Mouse (Mus musculus) stomach, postnatal 0 days (tissue): ENCODE measurements at regions not wholly inside any gene's neighbourhood (a gene's known extent, or its start where the extent isn't known, plus 50 kb on each side); places are given as distances from the start of the nearest gene placed in this dataset.

Experiments used
- ATAC-seq: fragments of 200-750 bp; cut with Nextera tagmentation; 2 replicates; pipeline ENCODE4 v1.8.0; 2017; ENCODE audit not compliant: low FRiP score, low TSS enrichment
- DNase-seq: peaks from one replicate; pipeline ENCODE4 v3.0.0-alpha.2; 2016; ENCODE audit warnings: low spot score
- H3K27ac ChIP-seq: fragments of 300-500 bp; sonication (generic); replicated peaks from 2 replicates; pipeline ENCODE4 v1.5.1; 2014; ENCODE audit warnings: mild to moderate bottlenecking, control low read depth
- H3K27me3 ChIP-seq: fragments of 300-500 bp; sonication (generic); 2 replicates; pipeline ENCODE4 v1.6.1; 2014; ENCODE audit warnings: low read length; ENCODE audit not compliant: control insufficient read depth, insufficient read depth
- H3K36me3 ChIP-seq: fragments of 300-500 bp; sonication (generic); 2 replicates; pipeline ENCODE4 v1.6.1; 2014; ENCODE audit warnings: low read length, mixed read lengths; ENCODE audit not compliant: control insufficient read depth, insufficient read depth
- H3K4me1 ChIP-seq: fragments of 300-500 bp; sonication (generic); replicated peaks from 2 replicates; pipeline ENCODE4 v1.6.1; 2014; ENCODE audit warnings: antibody characterized with exemption; ENCODE audit not compliant: control insufficient read depth, insufficient read depth
- H3K4me2 ChIP-seq: fragments of 300-500 bp; sonication (generic); replicated peaks from 2 replicates; pipeline ENCODE4 v1.6.1; 2014; ENCODE audit warnings: low read depth, mild to moderate bottlenecking, control low read depth, moderate library complexity
- H3K4me3 ChIP-seq: fragments of 300-500 bp; sonication (generic); 2 replicates; pipeline ENCODE4 v1.5.1; 2014; ENCODE audit warnings: low read depth, low read length, control low read depth
- H3K9ac ChIP-seq: fragments of 300-500 bp; sonication (generic); 2 replicates; pipeline ENCODE4 v1.6.1; 2014; ENCODE audit warnings: mild to moderate bottlenecking, low read length, control low read depth, mixed read lengths
- H3K9me3 ChIP-seq: fragments of 300-500 bp; sonication (generic); 2 replicates; pipeline ENCODE4 v1.6.1; 2016; ENCODE audit warnings: low read length; ENCODE audit not compliant: control insufficient read depth
- CTCF ChIP-seq: IDR thresholded peaks from 2 replicates; pipeline ENCODE4 v1.5.1; 2016; ENCODE audit warnings: antibody characterized with exemption, low read depth, mild to moderate bottlenecking, moderate library complexity
- EP300 ChIP-seq: optimal IDR thresholded peaks from 2 replicates; pipeline ENCODE3; 2016; ENCODE audit warnings: antibody characterized with exemption
- WGBS: fragments of 180-500 bp; shearing (Covaris S2); extraction: QIAGEN DNeasy Blood & Tissue Kit; methylation state at CpG from one replicate; pipeline ENCODE4 v1.1.7; 2014; 5-methylcytosine and 5-hydroxymethylcytosine counted together

DNA sequence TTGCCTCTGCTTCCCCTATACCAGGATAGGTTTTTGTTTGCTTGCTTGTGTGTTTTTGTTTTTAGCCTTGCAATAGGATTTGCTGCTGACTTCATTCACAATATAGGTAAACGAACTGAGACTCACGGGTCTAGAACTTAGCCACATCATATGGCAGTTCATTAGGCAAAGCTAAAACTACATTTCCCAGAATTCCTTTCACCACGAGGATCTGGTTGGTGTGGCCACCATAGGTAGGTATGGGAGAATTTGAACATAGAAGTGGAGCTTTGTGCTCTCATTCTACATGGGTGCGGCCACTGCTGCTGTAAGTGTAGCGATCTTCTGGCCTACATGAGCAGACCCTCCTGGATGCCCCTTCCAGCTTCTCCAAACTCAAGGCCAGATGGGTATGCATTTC is 108.8 kb downstream of the 3100002H09Rik start:
- WGBS, result 75% methylated on average over 5 of the region's 5 CpGs
- no peak overlapping the region for H3K27ac ChIP-seq
- no peaks in the 10 kb centered on the region for H3K27me3 ChIP-seq
- H3K9ac ChIP-seq, result no peak overlapping the region
- no peaks in the 10 kb centered on the region for H3K36me3 ChIP-seq
- TF ChIP-seq EP300 (no peak), CTCF (no peak)
- no peak overlapping the region for H3K4me2 ChIP-seq
- no peak for DNase-seq
- H3K4me3 ChIP-seq, result no peak overlapping the region
- no peak for ATAC-seq
- no peaks in the 10 kb centered on the region for H3K4me1 ChIP-seq
- no peaks in the 10 kb centered on the region for H3K9me3 ChIP-seq

DNA sequence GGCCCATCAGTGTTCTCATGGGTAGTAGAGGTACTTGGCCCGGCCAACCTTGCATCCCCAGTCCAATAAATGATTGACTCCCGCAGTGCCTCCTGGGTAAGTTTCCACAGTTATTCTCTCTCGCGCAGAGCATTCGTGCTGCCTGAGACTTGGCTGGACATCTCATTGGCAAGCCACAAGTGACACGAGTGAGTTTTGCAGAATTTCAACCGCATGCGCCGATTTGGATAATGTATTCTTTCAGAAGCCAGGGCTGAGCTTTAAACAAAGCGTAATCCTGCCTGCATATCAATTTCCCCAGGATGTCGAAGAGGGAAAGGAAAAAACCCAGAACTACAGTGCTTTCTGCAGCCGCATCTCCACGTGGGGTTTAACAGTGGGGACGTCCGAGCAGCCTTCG is 112.6 kb downstream of the 3100002H09Rik start:
- Histone ChIP-seq H3K4me2 (no peak overlapping the region), H3K4me1 (no peaks in the 10 kb centered on the region), H3K9me3 (no peaks in the 10 kb centered on the region), H3K4me3 (no peak overlapping the region), H3K27me3 (no peaks in the 10 kb centered on the region), H3K9ac (no peak overlapping the region), H3K36me3 (no peaks in the 10 kb centered on the region), H3K27ac (no peak overlapping the region)
- WGBS, result 35% methylated on average over 16 of the region's 16 CpGs
- DNase-seq, result no peak
- ATAC-seq, result no peak
- TF ChIP-seq CTCF (no peak), EP300 (no peak)

DNA sequence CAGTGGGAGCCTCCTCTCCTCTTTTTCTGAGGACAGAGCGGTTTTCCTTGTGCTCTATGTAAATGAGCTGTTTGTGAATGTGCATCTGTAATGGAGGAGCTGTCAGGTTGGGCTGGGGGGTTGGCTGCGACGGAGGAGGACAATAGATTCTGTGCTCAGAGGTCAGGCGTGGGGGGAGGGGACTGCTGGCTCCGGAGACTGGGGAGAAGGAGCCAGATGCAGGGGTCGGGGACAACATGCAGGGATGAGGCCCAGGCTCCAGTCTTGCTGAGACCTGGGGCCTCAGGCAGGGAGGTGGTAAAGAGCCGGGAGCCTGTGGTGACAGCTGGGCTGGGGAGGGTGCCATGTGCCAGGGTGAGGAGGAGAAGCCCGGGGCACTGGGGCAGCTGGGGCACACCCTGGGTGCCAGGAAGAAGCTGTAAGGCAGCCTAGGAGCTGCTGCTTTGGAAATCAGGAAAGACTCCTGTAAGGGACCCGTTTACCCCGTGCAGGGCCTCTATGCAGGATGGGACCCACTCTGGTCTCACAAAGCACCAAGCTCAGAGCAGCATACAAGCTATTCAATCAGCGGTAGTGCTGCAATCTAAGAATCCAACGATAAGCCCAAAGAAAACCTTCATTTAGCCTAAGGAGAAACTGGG is 124.5 kb downstream of the 3100002H09Rik start:
- Histone ChIP-seq H3K4me3 (no peak overlapping the region), H3K4me2 (no peak overlapping the region), H3K36me3 (no peaks in the 10 kb centered on the region), H3K27ac (no peak overlapping the region), H3K9ac (no peak overlapping the region), H3K9me3 (0 out of 2 replicates have a peak, but pooled peaks cover 4% of the 10 kb centered on the region), H3K27me3 (peaks cover 5% of the 10 kb centered on the region; the same call in 1 of the 2 replicates), H3K4me1 (no peaks in the 10 kb centered on the region)
- TF ChIP-seq CTCF (no peak), EP300 (no peak)
- 16% methylated on average over 12 of the region's 12 CpGs for WGBS
- ATAC-seq (no peak), DNase-seq (no peak)

DNA sequence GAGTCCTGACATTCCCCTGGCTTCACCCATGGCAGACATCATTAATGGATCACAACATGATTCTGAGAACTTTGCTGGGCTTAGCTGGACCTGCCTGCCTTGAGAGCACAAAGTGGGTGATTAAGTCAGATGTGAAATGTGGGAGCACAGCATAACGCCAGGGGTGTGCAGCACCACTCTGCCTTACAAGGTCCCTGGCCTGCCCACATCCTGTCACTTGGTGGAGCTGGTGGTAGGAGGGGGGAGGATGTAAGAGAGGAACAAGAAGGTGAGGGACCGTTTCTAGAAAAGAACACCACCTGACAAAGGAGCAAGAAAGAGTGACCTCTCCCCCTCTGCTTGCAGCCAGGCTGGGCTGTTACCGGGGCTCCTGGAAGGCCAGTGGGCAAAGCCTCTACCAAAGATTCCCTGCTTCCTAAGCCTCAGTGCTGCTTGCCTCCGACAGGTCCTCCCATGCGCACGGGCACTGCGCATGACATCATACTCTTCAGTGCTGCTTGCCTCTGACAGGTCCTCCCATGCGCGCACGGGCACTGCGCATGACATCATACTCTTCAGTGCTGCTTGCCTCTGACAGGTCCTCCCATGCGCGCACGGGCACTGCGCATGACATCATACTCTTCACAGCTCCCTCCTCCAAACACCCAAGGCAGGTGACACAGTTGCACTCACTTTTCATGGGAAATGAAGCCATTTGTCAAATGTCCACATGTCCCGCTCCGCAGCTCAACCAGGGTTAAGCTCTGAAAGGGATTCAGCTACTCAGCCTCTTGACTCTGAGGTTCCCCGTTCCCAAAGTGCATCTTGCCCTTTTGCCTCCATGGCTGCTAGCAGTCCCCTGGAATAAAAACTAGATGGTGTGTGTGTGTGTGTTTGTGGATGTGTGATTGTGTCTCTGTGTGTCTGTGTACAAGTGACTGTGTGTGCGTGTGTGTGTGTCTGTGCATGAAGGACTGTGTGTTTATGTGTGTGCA is 125.7 kb downstream of the 3100002H09Rik start:
- H3K4me3 ChIP-seq, result no peak overlapping the region
- no peak overlapping the region for H3K4me2 ChIP-seq
- H3K9me3 ChIP-seq, result 0 out of 2 replicates have a peak, but pooled peaks cover 4% of the 10 kb centered on the region
- WGBS, result 33% methylated on average over 19 of the region's 19 CpGs
- no peak for DNase-seq
- H3K9ac ChIP-seq, result no peak overlapping the region
- H3K4me1 ChIP-seq, result no peaks in the 10 kb centered on the region
- H3K27me3 ChIP-seq, result peaks cover 5% of the 10 kb centered on the region; the same call in 1 of the 2 replicates
- ATAC-seq, result no peak
- TF ChIP-seq CTCF (no peak), EP300 (no peak)
- no peak overlapping the region for H3K27ac ChIP-seq
- no peaks in the 10 kb centered on the region for H3K36me3 ChIP-seq

DNA sequence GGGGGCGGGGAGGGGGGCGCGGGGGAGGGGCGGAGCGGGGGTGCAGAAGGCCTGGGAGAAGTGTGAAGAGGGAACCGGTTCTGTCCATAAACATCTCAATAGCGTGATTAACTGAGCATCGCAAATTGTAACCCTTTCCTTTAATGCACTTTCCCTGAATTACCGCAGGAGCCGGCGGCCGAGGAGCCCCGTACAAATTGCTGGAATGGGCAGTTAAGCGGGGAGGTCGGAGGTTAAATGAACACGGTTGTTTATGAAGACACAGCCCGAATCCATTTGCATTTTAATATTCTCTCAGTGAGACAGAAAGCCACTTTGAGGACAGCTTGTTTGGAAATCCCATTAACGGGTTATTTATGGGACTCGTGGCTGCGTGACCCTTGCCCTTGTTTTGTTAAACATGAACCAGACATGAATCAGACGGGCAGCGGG is 132.7 kb downstream of the 3100002H09Rik start:
- H3K4me2 ChIP-seq, result 0 out of 2 replicates have a peak overlapping the region, but pooled peaks have one; percentile 0
- 3% methylated on average over 20 of the region's 22 CpGs for WGBS
- no peaks in the 10 kb centered on the region for H3K36me3 ChIP-seq
- H3K4me1 ChIP-seq, result no peaks in the 10 kb centered on the region
- TF ChIP-seq CTCF (no peak), EP300 (no peak)
- ATAC-seq (no peak), DNase-seq (no peak)
- H3K4me3 ChIP-seq, result no peak overlapping the region
- no peaks in the 10 kb centered on the region for H3K9me3 ChIP-seq
- H3K27ac ChIP-seq, result no peak overlapping the region
- H3K9ac ChIP-seq, result no peak overlapping the region
- no peaks in the 10 kb centered on the region; the same call in 1 of the 2 replicates for H3K27me3 ChIP-seq
